Mouse (Mus musculus) kidney, postnatal 4 days (tissue): ENCODE results near the gene Doxl2.

ENCODE experiments used
- DNase-seq, 2 experiments: peaks; one replicate each; pipeline ENCODE4 v3.0.0; 2021; ENCODE audit warnings: mixed read lengths in 2 of 2

The Doxl2 gene

GRCm38 (mm10) chr6:49011191-49011590, 36.4 kb downstream of the Doxl2 start:
- no peak for DNase-seq

GRCm38 (mm10) chr6:49013023-49013422, 38.3 kb downstream of the Doxl2 start:
- DNase-seq: no peak

GRCm38 (mm10) chr6:49013458-49013857, 38.7 kb downstream of the Doxl2 start:
- no peak for DNase-seq

- DNase-seq: peak in 1 of 2 experiments; percentile 12
Observed at GRCm38 (mm10) chr6:49017150-49017549, 42.4 kb downstream of the Doxl2 start.

- DNase-seq: no peak
Observed at GRCm38 (mm10) chr6:49019341-49019740, 44.6 kb downstream of the Doxl2 start.

GRCm38 (mm10) chr6:49021141-49022012, 46.6 kb downstream of the Doxl2 start:
- DNase-seq: no peak

- DNase-seq: no peak
Observed at GRCm38 (mm10) chr6:49022384-49022783, 47.6 kb downstream of the Doxl2 start.

- no peak for DNase-seq
Observed at GRCm38 (mm10) chr6:49023315-49023714, 48.6 kb downstream of the Doxl2 start.

- no peak for DNase-seq
Observed at GRCm38 (mm10) chr6:49025290-49025689, 50.5 kb downstream of the Doxl2 start.

- DNase-seq: no peak
Observed at GRCm38 (mm10) chr6:49026496-49026895, 51.7 kb downstream of the Doxl2 start.

GRCm38 (mm10) chr6:49028019-49028418, 53.3 kb downstream of the Doxl2 start:
- no peak for DNase-seq
